Mouse (Mus musculus) brown adipose tissue, adult 24 weeks (tissue): ENCODE results near the gene 1500009C09Rik. TPM values are rescaled to one million over a fixed set of nuclear protein-coding genes. Genes with fewer than 3 reads are reported as not detected.

Source experiments
- H3K27ac ChIP-seq: fragments of 200-500 bp; replicated peaks from 2 replicates; pipeline ENCODE4 v1.5.1; 2012; ENCODE audit warnings: low read depth, mild to moderate bottlenecking, low read length
- H3K4me1 ChIP-seq: fragments of 200-500 bp; 2 replicates; pipeline ENCODE4 v1.6.1; 2012; ENCODE audit warnings: low read length, mixed read lengths; ENCODE audit not compliant: control insufficient read depth, insufficient read depth, insufficient read length
- H3K4me3 ChIP-seq: fragments of 200-500 bp; 2 replicates; pipeline ENCODE4 v1.5.1; 2012; ENCODE audit warnings: low read depth, mild to moderate bottlenecking, low read length, moderate library complexity; ENCODE audit not compliant: insufficient read depth
- polyA plus RNA-seq: library from polyadenylated mRNA; stranded (reverse); fragments of >200 nt; gene quantifications from 2 replicates; pipeline ENCODE4 v1.2.4, GENCODE M21; 2012; ENCODE audit not compliant: missing spikeins, insufficient read depth, insufficient read length

Gene 1500009C09Rik
- polyA plus RNA-seq, 1 experiment, result not detected

GRCm38 (mm10) chr15:82307107-82307506, 54.9 kb downstream of the 1500009C09Rik start:
- Histone ChIP-seq H3K4me1 (no peaks in the 10 kb centered on the region), H3K27ac (no peak overlapping the region), H3K4me3 (no peak overlapping the region)

GRCm38 (mm10) chr15:82308416-82308815, 56.2 kb downstream of the 1500009C09Rik start:
- Histone ChIP-seq H3K4me1 (no peaks in the 10 kb centered on the region), H3K4me3 (no peak overlapping the region)

More at GRCm38 (mm10) chr15:82308416-82308815, 56.2 kb downstream of the 1500009C09Rik start:
- H3K27ac ChIP-seq, result no peak overlapping the region

Other genes starting within 250 kb of the 1500009C09Rik start
- gene Desi1, start 218.5 kb upstream of the 1500009C09Rik start, polyA plus RNA-seq, result 5.1 and 9.2 TPM in 2 replicates
- 88.5 and 124 TPM in 2 replicates for gene Snu13, start 204.8 kb upstream of the 1500009C09Rik start, polyA plus RNA-seq
- gene 4930407I10Rik, start 193.2 kb upstream of the 1500009C09Rik start, polyA plus RNA-seq, result not detected in 2 replicates
- gene Mei1, start 182.4 kb upstream of the 1500009C09Rik start, polyA plus RNA-seq, result not detected in 2 replicates
- gene Ccdc134, start 124.5 kb upstream of the 1500009C09Rik start, polyA plus RNA-seq, result 3.6 and 4.3 TPM in 2 replicates
- gene Srebf2, start 105.2 kb upstream of the 1500009C09Rik start, polyA plus RNA-seq, result 24.3 and 25.3 TPM in 2 replicates
- gene Shisa8, start 39.6 kb upstream of the 1500009C09Rik start, polyA plus RNA-seq, result not detected in 2 replicates
- gene Tnfrsf13c, start 28.0 kb upstream of the 1500009C09Rik start, polyA plus RNA-seq, result not detected in 2 replicates
- not detected in 2 replicates for gene Cenpm, start 7.6 kb upstream of the 1500009C09Rik start, polyA plus RNA-seq
- 0.28 TPM in 1 of 2 replicates, not detected in the other for gene Sept3, start 22.5 kb downstream of the 1500009C09Rik start, polyA plus RNA-seq
- not detected in 2 replicates for gene Wbp2nl, start 46.6 kb downstream of the 1500009C09Rik start, polyA plus RNA-seq
- gene Naga, start 86.5 kb downstream of the 1500009C09Rik start, polyA plus RNA-seq, result 13.1 and 13.8 TPM in 2 replicates
- 0.52 and 1.5 TPM in 2 replicates for gene Pheta2, start 86.5 kb downstream of the 1500009C09Rik start, polyA plus RNA-seq
- gene Smdt1, start 86.6 kb downstream of the 1500009C09Rik start, polyA plus RNA-seq, result 420 and 432 TPM in 2 replicates
- 2,100 and 2,481 TPM in 2 replicates for gene Ndufa6, start 101.9 kb downstream of the 1500009C09Rik start, polyA plus RNA-seq
- 29.8 and 37.1 TPM in 2 replicates for gene Cyp2d22, start 127.9 kb downstream of the 1500009C09Rik start, polyA plus RNA-seq
- gene Cyp2d11, start 141.6 kb downstream of the 1500009C09Rik start, polyA plus RNA-seq, result not detected in 2 replicates
- not detected in 2 replicates for gene Cyp2d10, start 154.8 kb downstream of the 1500009C09Rik start, polyA plus RNA-seq
- gene Cyp2d9, start 181.0 kb downstream of the 1500009C09Rik start, polyA plus RNA-seq, result 1.3 TPM in 1 of 2 replicates, not detected in the other